Mouse (Mus musculus) thymus, postnatal 4 days (tissue): ENCODE measurements around the gene Eva1c.

Experiments
- DNase-seq: peaks from one replicate; pipeline ENCODE4 v3.0.0; 2021

The Eva1c gene

DNA sequence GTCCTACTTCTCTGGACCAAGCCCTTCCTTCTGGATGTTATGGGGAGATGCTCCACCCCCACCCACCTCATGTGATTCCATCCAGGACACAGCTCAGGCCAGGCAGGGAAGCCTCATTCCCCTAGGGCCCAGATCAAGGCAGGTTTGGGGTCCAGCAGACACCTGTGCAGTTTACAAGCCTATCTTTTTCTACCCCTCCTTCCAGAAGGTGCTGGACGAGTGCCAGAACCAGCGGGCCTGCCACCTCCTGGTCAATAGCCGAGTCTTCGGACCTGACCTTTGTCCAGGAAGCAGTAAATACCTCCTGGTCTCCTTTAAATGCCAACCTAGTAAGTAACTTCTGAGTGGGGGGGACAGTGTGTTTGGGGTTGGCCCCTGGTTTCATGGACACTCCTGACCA, 42.8 kb downstream of the Eva1c start:
- DNase-seq, result no peak

DNA sequence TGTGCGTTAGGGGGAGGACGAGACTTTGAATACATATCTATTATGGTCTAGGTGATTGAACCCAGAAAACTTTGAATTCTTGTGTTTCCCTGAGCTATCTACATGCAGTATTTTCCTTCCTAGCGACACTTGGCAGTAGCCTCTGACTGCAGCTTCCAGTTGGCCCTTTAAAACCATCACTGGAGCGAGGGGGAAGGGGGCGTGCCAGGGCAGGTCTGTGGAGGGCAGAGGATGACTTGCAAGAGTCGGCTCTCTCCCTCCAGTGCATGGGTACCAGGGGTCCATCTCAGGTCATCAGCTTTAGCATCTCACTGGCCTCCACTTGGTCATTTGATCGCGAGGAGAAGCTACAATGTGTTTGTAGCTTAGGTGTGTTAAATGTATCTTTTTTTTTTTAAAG, 46.4 kb downstream of the Eva1c start:
- DNase-seq, result no peak

DNA sequence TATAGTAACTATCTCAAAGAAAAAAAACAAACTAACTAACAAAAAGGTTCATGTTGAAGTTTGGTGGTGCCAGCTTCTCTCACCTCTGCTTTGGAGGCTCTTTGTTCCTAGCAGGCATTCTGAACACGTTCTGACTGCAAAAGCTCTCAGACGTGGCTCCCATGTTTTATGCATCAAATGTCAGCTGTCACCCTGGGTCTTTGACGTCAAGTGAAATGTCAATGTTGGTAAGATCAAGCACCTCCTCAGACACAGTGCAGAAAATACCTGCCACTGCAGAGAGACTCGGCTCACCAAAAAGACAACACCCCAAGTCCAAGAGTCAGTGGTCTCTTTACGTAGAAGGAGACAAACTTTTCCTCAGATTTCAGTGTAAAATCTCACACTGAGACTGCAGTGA, 48.0 kb downstream of the Eva1c start:
- no peak for DNase-seq

DNA sequence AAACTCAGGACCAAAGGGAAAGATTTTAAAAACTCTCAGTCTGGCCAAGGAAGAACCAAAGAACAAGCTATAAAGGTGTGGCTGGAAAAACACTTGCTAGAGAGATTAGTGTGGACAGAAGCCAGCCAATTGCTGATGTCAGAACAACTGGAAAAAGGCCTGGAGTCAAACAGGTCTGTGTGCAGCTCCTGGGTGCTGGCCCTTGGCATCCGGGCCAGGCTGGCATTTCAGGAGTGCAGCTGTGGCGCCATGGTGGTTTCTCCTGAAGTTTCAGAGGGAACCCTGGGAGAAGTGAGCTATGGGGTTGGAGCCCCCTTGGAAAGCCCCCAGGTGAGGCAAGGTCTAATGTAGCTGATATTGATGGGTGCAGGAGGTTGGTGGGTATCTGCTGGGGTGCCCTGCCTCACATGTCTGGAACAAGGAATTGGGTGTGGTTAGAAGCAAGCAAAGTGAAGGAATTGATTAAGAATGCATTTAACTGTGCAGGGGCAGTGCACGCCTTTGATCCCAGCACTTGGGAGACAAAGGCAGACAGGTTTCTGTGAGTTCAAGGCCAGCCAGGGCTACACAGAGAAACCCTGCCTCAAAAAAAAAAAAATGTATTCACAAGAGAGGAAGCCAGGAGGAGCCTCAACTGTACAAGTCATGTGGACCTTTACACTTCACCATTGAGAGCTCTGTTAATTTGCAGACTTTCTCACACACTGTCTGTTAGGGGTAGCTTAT, 51.8 kb downstream of the Eva1c start:
- DNase-seq, result no peak

DNA sequence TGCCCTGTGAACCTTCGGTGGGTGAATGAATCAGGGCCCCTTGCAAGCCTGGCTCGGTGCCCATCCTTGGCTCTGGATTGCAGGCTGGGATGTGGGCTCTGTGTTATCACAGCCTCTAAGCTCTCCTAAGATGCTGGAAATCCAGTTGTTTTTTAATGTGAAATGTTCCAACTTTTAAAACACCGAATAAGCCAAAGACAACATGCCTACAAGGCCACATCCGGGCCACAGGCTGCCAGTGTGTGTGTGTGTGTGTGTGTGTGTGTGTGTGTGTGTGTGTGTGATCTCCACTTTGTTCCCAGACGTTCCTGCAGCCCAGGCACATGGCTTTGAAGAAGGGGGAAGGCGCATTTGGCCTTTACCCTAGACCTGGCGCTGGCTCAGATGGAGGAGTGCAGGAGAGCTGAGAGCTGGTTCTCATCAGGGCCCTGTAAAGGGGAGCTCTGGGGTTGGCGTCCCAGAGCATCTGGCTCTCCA, 56.0 kb downstream of the Eva1c start:
- no peak for DNase-seq

DNA sequence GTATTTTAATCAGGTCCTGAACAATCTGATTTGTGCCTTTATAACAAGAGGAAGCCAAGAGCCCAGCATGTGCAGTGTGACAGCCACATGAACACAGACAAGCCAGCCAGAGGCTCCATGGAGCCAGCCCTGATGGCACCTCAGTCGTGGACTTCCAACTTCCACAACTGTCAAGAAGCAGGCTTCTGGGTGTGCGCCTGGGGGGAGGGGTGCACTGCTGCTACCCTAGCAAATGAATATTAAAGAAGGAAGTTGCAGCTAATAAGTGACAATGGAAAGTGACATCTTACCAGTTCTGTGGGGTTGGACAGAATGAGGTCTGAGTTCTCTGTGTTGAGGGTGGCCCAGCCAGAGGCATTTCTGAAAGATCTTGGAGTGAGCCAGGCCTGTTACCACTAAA, 58.8 kb downstream of the Eva1c start:
- DNase-seq, result no peak

DNA sequence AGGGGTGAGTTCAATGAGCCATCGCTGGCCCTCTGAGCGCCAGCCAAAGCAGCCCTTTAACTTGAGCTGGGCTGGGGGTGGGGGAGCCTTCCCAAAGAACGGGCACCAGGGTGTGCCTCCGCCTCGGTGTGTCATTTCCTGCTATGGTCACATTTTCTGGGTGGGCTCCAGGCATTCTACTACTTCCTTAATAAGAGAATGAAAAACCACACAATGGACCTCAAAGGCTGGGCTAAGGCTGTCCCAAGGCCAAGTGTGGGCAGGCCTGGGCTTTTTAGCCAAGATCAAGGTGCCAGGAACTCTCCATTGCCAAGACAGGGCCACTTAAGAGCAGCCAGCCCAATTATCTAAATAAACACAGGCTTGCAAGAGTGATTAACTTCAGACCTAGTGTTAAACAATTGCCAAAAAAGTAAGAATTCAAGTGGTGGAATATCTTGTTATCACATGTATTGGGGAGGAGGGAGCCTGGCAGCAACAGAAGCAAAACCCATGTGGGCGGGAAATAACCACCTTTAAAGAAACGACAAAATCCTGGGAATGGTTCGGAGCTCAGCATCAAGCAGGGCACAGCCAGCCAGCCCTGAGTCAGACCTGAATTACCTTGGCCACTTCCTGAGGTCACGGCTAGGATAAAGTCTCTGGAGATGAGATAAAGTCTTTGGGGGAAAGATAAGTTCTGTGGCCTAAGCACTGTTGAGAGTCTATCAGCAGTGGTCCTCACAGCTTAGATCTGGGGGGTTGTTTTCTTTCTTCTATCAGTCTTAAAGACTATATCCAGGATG, 59.5 kb downstream of the Eva1c start:
- DNase-seq, result no peak

DNA sequence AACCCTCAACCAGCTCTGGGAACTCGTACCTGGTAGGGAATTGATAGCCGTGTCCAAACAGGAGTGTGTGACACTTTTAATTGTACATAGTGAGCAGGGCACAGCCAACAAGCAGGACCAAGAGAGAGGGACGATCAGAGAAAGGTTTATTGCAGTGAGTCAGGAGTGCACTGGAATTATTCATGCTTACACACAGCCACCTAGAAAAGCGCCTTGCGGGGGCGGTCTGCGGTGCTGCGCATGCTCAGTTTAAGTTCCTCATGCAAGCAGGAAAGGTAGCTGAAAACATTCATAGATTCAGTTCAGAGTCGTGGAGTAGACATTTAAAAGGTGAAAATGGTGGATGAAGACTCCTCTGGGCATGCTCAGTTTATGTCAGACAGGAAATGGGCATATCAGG, 64.2 kb downstream of the Eva1c start:
- DNase-seq, result no peak

DNA sequence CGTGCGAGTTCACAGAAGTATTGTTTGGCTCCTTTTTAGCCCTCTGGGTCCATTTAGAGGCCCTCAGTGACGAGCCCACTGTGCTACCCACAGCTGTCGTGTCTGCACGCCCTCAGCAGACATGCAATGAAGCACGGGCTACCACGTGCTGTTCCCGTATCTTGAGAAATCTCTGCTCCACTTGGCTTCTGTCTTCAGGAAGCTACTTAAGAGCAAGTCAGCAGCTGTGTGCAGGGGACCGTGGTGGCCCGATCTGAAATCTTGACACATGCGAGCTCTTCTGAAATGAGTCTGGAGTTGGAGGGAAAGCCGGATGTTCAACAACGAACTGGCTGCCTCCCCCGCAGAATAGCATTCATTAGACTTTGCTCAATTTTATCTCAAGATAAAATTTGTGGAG, 65.1 kb downstream of the Eva1c start:
- DNase-seq, result no peak

DNA sequence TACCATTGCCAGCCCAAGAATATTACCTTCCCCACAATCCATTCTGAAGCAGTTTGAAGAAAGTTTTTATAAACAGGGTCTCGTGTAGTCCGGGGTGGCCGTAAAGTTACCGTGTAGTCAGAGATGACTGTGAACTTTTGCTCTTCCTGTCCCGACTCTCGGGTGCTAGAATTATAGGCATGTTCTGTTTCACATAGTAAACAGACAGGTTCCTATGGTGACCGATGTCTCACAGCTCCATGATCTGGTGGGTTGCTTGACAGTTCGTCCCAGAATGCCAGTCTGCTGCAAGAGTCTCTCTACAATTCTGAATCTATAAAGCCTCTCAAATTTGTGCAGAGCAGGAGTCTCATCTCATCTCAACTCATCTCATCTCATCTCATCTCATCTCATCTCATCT, 65.6 kb downstream of the Eva1c start:
- no peak for DNase-seq

DNA sequence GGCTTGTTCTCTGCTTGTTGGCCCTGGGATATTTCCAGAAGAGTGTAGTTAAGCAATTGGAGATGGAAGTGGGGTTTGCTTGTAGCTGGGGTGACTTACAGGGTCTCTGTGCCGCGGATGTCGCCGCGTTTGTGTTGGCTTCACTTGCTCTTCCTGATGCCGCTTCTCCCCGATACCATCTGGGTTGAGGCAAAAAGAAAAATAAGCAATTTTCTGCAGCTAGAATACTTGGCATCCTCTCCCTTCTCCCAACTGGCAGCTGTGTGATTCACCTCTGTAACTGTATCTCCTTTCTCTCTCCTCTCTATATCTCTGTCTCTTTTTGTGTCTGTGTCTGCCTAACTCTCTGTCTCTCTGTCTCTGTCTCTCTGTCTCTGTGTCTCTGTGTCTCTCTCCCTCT, 66.5 kb downstream of the Eva1c start:
- DNase-seq, result no peak

DNA sequence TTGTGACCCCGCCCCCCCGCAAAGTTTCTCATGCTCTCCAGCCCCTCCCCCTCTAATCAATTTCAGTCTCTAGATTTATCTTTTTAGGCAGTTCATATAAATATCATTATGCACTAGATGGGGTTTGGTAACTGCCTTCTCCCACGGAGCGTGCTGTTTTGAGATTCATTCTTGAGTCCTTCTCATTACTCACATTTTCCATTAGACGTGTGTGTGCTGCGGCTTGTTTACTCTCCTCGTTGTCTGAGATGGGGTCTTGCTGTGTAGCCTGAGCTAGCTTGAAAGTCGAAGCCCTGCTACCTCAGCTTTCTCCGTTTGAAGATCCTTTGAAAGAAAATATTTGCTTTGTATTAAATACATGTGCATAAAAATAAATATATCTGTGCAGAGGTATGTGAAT, 67.3 kb downstream of the Eva1c start:
- no peak for DNase-seq

DNA sequence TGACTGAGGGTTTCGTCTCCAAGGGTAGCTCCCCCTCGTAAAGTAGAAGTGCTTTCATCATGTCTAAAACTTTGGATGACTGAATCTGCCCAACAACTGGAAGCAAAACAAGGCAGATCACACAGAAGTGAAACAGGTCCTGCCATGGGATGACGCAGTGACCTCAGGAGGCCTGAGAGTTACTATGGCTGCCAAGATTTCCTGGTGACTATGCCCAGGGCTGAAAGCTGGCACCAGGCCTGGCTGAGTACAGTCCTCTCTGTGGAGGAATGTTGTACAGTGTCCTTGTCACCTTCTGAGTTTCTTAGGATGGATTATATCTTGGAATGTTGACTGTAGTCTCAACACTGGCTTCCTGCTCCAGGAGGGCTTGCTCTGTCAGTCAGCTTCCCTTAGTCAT, 71.1 kb downstream of the Eva1c start:
- DNase-seq, result no peak

DNA sequence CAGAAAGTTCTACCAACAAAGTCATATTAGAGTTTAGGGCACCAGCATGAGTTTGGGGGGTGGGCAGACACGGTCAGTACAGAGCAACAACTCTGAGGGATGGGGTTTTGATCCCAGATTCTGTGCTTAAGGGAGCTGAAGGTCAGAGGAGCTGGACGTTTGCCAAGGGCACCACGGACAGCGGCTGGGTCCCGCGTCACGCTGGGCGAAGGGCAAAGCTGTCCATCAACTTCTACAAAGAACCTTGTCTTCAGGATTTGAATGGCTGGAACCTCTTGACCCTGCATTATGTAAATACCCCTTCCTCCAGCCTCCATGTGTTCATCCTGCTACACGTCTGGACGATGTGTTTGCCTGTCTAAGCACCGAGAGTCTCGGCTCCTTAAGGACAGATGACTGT, 73.0 kb downstream of the Eva1c start:
- DNase-seq, result no peak

DNA sequence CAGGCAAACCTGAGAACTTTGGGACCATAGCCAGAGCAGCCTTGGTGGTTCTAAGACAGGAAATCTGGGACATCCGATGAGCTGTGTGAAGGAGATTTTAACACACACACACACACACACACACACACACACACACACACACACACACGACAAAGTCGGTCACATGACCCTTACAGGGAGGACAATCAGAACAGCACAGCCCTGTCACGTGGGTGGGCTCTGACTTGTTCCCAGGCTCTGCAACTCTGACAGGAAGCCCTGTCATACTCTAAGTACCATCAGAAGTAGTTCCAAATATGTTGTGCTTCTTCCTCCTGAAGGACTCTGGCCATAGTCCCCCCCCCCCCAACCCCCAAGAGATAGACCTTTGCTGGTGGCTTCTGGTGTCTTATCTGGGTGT, 74.8 kb downstream of the Eva1c start:
- no peak for DNase-seq

DNA sequence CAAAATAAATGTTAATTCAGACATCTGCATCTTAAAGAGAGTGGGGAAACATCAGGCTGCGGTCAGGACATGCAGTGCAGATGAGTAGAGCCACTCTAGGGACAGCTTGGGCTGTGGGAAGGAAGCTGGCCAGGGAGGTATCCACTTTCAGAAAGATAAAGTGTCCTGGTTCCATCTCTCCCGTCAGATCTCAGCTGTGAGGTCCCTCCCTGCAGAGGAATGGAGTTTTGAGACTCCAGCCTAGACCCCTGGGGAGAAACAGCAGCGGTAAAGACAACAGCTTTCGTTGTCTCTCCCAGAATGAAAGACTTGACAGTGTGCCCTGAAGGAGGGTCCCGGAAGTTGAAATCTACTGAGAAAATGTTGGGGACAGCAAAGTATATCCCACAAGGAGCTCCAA, 76.8 kb downstream of the Eva1c start:
- no peak for DNase-seq

DNA sequence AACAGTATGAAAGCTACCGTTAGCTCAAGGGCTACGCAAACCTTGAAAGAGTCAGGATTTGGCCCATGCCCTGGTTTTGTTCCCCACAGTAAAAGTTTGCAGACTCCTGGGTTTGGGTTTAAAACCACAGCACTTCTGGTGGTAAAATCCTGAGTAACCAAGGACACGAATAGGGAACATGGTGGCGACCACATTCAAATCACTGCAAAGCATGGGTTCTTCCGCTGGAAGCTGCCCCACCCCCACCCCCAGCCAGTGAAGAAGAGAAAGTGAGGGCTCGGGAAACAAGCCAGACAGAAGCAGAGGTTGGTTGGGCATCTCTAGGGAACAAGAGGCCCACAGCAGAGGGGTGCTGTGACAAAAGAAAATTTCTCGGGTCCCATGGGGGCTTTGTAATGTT, 80.7 kb downstream of the Eva1c start:
- DNase-seq, result no peak

DNA sequence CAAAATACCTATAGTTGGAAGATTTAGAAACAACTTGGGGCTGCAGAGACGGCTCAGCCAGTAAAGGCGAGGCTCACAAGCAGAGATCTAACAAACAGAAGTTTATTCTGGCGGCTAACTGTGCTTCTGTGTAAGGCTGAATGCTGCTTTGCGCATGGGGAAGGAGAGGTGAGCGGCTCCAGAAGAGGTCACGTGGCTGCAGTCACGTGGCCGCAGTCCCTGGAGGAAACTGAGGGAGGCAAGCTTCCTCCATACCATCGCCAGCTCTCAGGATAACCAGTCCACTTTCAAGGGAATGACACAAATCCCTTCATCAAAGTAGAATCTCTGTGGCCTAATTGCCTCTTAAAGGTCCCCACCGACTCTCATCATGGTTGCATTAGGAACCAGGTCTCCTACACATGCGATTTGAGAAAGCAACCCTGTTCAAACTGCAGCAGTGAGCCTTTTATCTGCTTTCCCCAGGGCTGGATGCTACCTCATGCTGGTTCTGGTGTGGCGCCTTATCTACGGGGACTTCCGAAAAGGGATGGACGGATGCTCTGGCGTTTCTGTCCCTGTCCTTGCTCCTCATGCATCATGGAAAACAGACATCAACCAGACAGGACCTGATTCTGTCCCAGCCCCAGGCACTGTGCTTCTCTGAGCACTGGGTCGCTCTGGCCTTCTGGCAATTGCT, 84.5 kb downstream of the Eva1c start:
- no peak for DNase-seq

DNA sequence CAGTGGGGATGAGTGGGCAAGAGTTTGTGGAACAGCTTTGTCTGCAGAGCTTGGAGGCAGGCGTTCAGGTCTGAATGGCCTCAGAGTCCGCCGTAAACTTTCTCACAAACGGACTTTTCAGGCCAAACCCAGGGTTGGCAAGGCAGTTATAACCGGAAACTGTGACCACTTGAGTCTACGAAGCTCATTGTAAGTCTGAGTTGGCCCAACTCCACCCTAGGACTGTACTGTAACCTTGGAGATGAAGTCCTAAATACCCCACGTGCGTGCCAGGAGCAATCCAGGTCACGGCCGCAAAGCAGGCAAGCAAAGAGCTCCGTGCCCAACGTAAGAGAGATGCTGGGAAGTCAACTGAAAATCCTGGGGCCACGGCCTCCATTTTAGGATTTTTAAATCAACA, 85.2 kb downstream of the Eva1c start:
- no peak for DNase-seq

DNA sequence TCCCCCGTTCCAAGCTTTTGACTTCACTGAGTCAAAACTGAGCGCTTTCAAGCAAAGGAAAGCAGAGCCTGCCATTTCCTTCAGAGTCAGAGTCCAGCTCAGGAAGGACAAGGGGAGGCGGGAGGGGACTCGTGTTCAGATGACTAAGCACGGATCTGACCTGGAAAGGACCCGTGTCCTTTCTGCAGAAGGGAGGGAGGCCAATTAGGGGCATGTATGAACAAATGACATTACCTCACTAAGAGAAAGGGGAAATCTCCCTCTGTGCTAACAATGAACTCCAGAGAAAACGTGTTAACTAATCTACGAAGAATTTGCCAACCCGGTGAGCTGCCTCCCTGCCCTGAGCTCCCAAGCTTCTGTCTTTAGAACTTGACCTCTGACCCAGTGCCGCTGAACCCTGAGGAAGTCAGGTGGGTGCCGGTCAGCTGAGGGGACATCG, 89.5 kb downstream of the Eva1c start:
- no peak for DNase-seq

DNA sequence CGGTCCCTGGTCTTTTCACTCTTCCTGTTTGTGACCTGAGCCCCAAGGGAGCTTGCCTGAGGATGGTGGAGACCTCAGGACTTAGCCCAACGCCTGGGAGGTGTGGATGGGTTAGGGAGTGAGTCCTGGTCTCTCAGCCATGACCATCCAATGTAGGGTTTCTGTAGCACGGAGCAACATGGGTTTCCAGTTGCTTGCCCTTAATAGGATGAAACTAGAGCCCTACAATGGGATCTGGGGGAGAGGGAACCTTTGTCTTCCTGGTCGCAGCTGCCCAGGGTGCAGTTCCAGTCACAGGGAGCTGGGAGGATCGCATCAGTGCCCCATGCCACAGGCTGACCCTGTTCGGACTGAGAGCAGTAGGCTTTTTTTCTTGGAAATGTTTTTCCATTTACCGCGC, 90.6 kb downstream of the Eva1c start:
- no peak for DNase-seq

DNA sequence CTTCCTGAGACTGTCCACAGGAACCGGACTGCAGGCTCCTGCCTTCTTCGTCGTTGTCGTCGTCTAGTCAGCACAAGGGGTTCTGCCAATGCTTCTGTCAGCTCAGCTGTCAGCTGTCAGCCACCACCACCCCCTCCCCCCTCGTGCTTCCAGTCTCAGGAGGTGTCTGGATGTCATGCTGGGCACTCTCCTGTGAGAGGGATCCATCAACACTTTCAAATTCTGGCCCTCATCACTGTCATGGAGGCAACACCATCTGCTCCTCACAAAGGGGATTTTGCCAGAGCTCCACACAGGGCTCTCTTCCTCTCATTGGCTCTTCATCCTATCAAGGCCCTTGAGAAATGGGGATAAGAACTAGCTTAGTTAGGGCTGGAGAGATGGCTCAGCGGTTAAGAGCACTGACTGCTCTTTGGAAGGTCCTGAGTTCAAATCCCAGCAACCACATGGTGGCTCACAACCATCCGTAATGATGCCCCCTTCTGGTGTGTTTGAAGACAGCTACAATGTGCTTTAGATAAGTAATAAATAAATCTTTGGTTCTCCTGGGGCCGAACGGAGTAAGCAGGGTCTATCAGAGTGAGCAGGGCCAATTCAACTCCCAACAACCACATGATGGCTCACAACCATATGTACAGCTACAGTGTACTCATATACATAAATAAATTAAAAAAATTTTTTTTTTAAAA, 95.1 kb downstream of the Eva1c start:
- no peak for DNase-seq

DNA sequence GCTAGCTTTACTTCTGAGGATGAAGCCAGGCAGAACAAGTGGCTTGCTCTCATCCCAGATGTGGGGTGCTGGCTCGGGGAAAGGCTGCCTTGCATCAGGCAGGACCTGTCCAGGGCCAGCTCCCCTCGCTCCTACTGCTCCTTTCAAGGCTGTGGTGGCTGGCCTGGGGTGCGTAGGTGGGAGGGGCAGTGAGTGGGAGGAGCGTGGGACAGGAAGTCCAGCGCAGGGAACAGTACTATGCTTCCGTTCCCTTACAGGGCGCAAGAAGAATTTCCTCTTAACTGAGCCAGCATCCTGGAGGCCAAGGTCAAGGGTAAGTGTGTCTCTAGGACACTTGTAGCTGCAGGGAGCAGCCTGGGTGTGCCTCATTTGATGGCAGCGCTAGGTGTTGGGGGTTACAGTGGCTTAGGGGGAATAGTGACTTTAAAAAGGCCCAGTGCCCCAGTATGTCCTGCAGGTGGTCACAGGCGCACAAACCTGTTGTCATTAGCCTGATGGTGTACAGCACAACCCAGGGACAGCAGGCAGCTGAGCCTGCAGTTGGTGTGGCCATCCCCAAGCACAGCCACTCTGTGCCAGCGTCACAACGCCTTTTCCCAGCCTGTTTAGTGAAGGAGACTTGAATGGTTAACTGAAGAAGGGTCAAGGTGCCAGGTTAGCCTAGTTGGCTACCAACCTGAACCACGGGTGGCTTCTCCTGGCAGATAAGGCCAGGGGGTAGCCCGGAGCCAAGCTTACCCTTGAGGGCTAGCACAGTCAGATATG, 98.3 kb downstream of the Eva1c start:
- DNase-seq, result no peak
